Mouse (Mus musculus) embryonic stem cell, embryonic (primary cell): ENCODE measurements around the gene Prss48.

Source experiments
- CTCF ChIA-PET, 4 experiments: fragments of 300-600 bp in 2 of 4; fragments of 350-600 bp in 2 of 4; sonication (Branson Sonifier 250); formaldehyde crosslinking; loops; one replicate each; lab custom pipeline; 2022; ENCODE audit warnings: inconsistent platforms in 2 of 4; lab: Charles Lee
- POLR2A ChIA-PET, 4 experiments: fragments of 300-600 bp in 2 of 4; fragments of 350-600 bp in 2 of 4; sonication (Branson Sonifier 250); formaldehyde crosslinking; loops; one replicate each; lab custom pipeline; 2022; ENCODE audit warnings: antibody characterized with exemption in 4 of 4, inconsistent platforms in 1 of 4; lab: Charles Lee

Prss48 gene

GRCm38 (mm10) chr3:85980036-85980435, 22.3 kb downstream of the Prss48 start:
- ChIA-PET POLR2A (interaction anchor here in 3 of 4 experiments (0.8 to 9.6 kb wide), 12 partner anchors 9 to 47 kb away, joined by 3 to 78 read pairs (median 8); partner anchors contain the start of genes Sh3d19 (in 2 of the 3) and Prss48 (in 1 of the 3)), CTCF (no interaction called here)

GRCm38 (mm10) chr3:85974451-85974850, 27.8 kb downstream of the Prss48 start:
- ChIA-PET CTCF (interaction anchor here in 2 of 4 experiments (0.6 to 0.7 kb wide), 2 partner anchors 29 to 1622 kb away, joined by 5 to 8 read pairs; no protein-coding TSS in a partner anchor), POLR2A (interaction anchor here in 3 of 4 experiments (0.5 to 3.7 kb wide), 8 partner anchors 12 to 1706 kb away, joined by 3 to 12 read pairs (median 4); no protein-coding TSS in a partner anchor)

- ChIA-PET CTCF (interaction anchor here in 1 of 4 experiments (0.6 kb wide), 1 partner anchor 74 kb away, joined by 3 read pairs; no protein-coding TSS in a partner anchor), POLR2A (interaction anchor here in 3 of 4 experiments (0.5 to 4.5 kb wide), 10 partner anchors 13 to 1705 kb away, joined by 3 to 52 read pairs (median 4); no protein-coding TSS in a partner anchor)
Measured at GRCm38 (mm10) chr3:85973376-85974140, 28.7 kb downstream of the Prss48 start.

- ChIA-PET CTCF (interaction anchor here in 2 of 4 experiments (0.6 to 1.6 kb wide), 2 partner anchors 31 to 158 kb away, joined by 5 to 6 read pairs; partner anchors contain the start of gene Prss48 (in 1 of the 2)), POLR2A (interaction anchor here in 3 of 4 experiments (0.6 to 4.5 kb wide), 28 partner anchors 8 to 398 kb away, joined by 3 to 52 read pairs (median 5); partner anchors contain the start of genes Prss48 (in 2 of the 3), Rps3a1 (in 2 of the 3), Gatb (in 1 of the 3) and Glt28d2 (in 1 of the 3))
Measured at GRCm38 (mm10) chr3:85971599-85971975, 30.7 kb downstream of the Prss48 start.

- ChIA-PET POLR2A (interaction anchor here in 3 of 4 experiments (0.6 to 4.5 kb wide), 28 partner anchors 8 to 397 kb away, joined by 3 to 52 read pairs (median 4); partner anchors contain the start of genes Prss48 (in 2 of the 3), Rps3a1 (in 2 of the 3), Gatb (in 1 of the 3) and Glt28d2 (in 1 of the 3)), CTCF (interaction anchor here in 2 of 4 experiments (0.6 to 1.6 kb wide), 3 partner anchors 32 to 173 kb away, joined by 5 to 8 read pairs (median 6); partner anchors contain the start of gene Prss48 (in 1 of the 2))
Measured at GRCm38 (mm10) chr3:85970742-85971598, 31.3 kb downstream of the Prss48 start, which contains the start of gene Sh3d19. Gene Sh3d19 (plus strand): TSS chr3:85971109.

GRCm38 (mm10) chr3:85969040-85969439, 33.3 kb downstream of the Prss48 start:
- CTCF ChIA-PET, result no interaction called here
- POLR2A ChIA-PET, result interaction anchor here in 1 of 4 experiments (4.5 kb wide), 1 partner anchor 23 kb away, joined by 52 read pairs; no protein-coding TSS in a partner anchor

- ChIA-PET CTCF (interaction anchor here in 2 of 4 experiments (0.7 to 1.2 kb wide), 3 partner anchors 14 to 48 kb away, joined by 3 to 4 read pairs (median 4); no protein-coding TSS in a partner anchor), POLR2A (interaction anchor here in 1 of 4 experiments (0.9 to 1.3 kb wide), 3 partner anchors 19 to 40 kb away, joined by 3 read pairs; no protein-coding TSS in a partner anchor)
Measured at GRCm38 (mm10) chr3:85965479-85965878, 36.8 kb downstream of the Prss48 start.

GRCm38 (mm10) chr3:85961134-85961533, 41.2 kb downstream of the Prss48 start:
- CTCF ChIA-PET, result interaction anchor here in 1 of 4 experiments (0.7 kb wide), 1 partner anchor 169 kb away, joined by 6 read pairs; no protein-coding TSS in a partner anchor

GRCm38 (mm10) chr3:85959669-85960068, 42.6 kb downstream of the Prss48 start:
- ChIA-PET POLR2A (interaction anchor here in 1 of 4 experiments (1.3 kb wide), 1 partner anchor 39 kb away, joined by 3 read pairs; no protein-coding TSS in a partner anchor), CTCF (no interaction called here)

More at GRCm38 (mm10) chr3:85961134-85961533, 41.2 kb downstream of the Prss48 start:
- POLR2A ChIA-PET, result interaction anchor here in 1 of 4 experiments (0.9 kb wide), 1 partner anchor 103 kb away, joined by 3 read pairs; no protein-coding TSS in a partner anchor

- POLR2A ChIA-PET, result interaction anchor here in 2 of 4 experiments (0.8 to 1.5 kb wide), 7 partner anchors 11 to 69 kb away, joined by 3 to 6 read pairs (median 4); partner anchors contain the start of gene Sh3d19 (in 1 of the 2)
Measured at GRCm38 (mm10) chr3:85955704-85956103, 46.6 kb downstream of the Prss48 start.

GRCm38 (mm10) chr3:85955269-85955668, 47.0 kb downstream of the Prss48 start:
- ChIA-PET CTCF (interaction anchor here in 1 of 4 experiments (1.1 kb wide), 1 partner anchor 47 kb away, joined by 3 read pairs; the partner anchor contains the start of gene Prss48), POLR2A (interaction anchor here in 2 of 4 experiments (0.6 to 1.5 kb wide), 8 partner anchors 11 to 69 kb away, joined by 3 to 6 read pairs (median 4); partner anchors contain the start of gene Sh3d19 (in 1 of the 2))

More at GRCm38 (mm10) chr3:85955704-85956103, 46.6 kb downstream of the Prss48 start:
- CTCF ChIA-PET, result interaction anchor here in 1 of 4 experiments (1.1 kb wide), 1 partner anchor 47 kb away, joined by 3 read pairs; the partner anchor contains the start of gene Prss48

- ChIA-PET CTCF (no interaction called here), POLR2A (interaction anchor here in 2 of 4 experiments (0.9 to 1.0 kb wide), 2 partner anchors 18 to 41 kb away, joined by 4 to 5 read pairs; partner anchors contain the start of gene Sh3d19 (in 1 of the 2))
Measured at GRCm38 (mm10) chr3:85952696-85953283, 49.5 kb downstream of the Prss48 start.

GRCm38 (mm10) chr3:85950914-85951313, 51.4 kb downstream of the Prss48 start:
- ChIA-PET CTCF (no interaction called here), POLR2A (interaction anchor here in 2 of 4 experiments (1.0 kb wide), 2 partner anchors 23 to 43 kb away, joined by 3 to 4 read pairs; no protein-coding TSS in a partner anchor)
